17 mouse cellular contexts compared by ENCODE assay signal in the genomic region with DNA sequence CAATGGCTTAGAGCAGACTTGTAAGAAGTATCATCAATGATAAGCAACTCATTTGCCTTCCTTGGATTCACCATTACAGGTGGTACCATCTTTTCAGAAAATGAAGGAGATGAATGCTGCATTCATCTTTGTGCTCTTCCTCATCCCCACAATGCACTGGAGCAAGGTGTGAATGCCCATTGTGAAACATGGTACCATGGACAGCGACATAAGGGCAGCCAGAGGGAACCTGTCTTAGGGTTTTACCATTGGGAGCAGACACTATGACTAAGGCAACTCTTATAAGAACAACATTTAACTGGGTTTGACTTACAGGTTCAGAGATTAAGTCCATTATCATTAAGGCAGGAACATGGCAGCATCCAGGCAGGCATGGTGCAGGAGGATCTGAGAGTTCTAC.
DNase-seq lines count a peak whose midpoint lies in the region; ATAC-seq lines count a peak whose summit lies in the region.
"Had no signal": no experiment of that assay in that cellular context is flagged by ENCODE, and none has a peak within 500 bp of the region (broad histone marks: within the 10 kb centered on the region; RNA-seq: fewer than 3 reads in every experiment).

No protein-coding gene starts in this region.

- 20% methylated on average over 1 of the region's 1 CpGs for WGBS in embryonic facial prominence, embryonic 14.5 days

- no peak overlapping the region for H3K4me2 ChIP-seq in embryonic facial prominence, embryonic 14.5 days (ENCODE audit: low read depth, low read length)
- H3K4me2 ChIP-seq: liver, embryonic 11.5 days; midbrain, embryonic 12.5 days had no signal

- no peak overlapping the region for H3K27ac ChIP-seq in embryonic facial prominence, embryonic 14.5 days (replicated peaks; ENCODE audit: low read depth, low read length)
- H3K27ac ChIP-seq: midbrain, embryonic 12.5 days had no signal

- peaks cover under 1% of the 10 kb centered on the region; the same call in 1 of the 2 replicates for H3K9me3 ChIP-seq in embryonic facial prominence, embryonic 14.5 days (ENCODE audit: control insufficient read depth, low read length)

- H3K36me3 ChIP-seq in embryonic facial prominence, embryonic 14.5 days (ENCODE audit: control insufficient read depth, insufficient read depth, low read length): no peaks in the 10 kb centered on the region
- H3K36me3 ChIP-seq: midbrain, embryonic 12.5 days had no signal

- ATAC-seq in embryonic facial prominence, embryonic 14.5 days (ENCODE audit: low read depth): no peak
- ATAC-seq: forebrain, embryonic 16.5 days had no signal

- no peaks in the 10 kb centered on the region for H3K27me3 ChIP-seq in embryonic facial prominence, embryonic 14.5 days (replicated peaks; ENCODE audit: control insufficient read depth, insufficient read depth, low read length)
- H3K27me3 ChIP-seq: midbrain, embryonic 12.5 days had no signal

- no peaks in the 10 kb centered on the region for H3K4me1 ChIP-seq in embryonic facial prominence, embryonic 14.5 days (ENCODE audit: control insufficient read depth, insufficient read depth, low read length)
- H3K4me1 ChIP-seq: midbrain, embryonic 12.5 days had no signal

- H3K9ac ChIP-seq in embryonic facial prominence, embryonic 14.5 days (ENCODE audit: low read depth, low read length): no peak overlapping the region
- H3K9ac ChIP-seq: midbrain, embryonic 12.5 days had no signal

- no peak overlapping the region for H3K4me3 ChIP-seq in embryonic facial prominence, embryonic 14.5 days (ENCODE audit: low read depth, low read length)
- H3K4me3 ChIP-seq: midbrain, embryonic 12.5 days had no signal

- DNase-seq in embryo, embryonic 10 days (ENCODE audit: low spot score): peak; percentile 63
- no peak for DNase-seq in embryo, embryonic 9.5 days (ENCODE audit: extremely low spot score)
- peak; percentile 8 for DNase-seq in thymus, postnatal 4 days
- DNase-seq in thymus, adult 18-20 months: no peak
- peak; percentile 31 for DNase-seq in embryonic facial prominence, embryonic 14.5 days (ENCODE audit: low spot score)
- no peak for DNase-seq in frontal cortex, postnatal 25 days (ENCODE audit: low spot score in 2 of 2)
- DNase-seq in retina, postnatal 1 day: no peak
- no peak for DNase-seq in layer of hippocampus, postnatal 25 days (ENCODE audit: extremely low spot score in 1 of 2, low spot score in 1 of 2)
- DNase-seq: B cell, adult 2 months; cerebellum, adult 8-10 months; gastrocnemius, postnatal 14 days; kidney, adult 2 months; lung, postnatal 14 days; thymus, postnatal 14 days had no signal

Comparison
In these comparisons a context has a peak if more than half of its experiments do, and no peak if none do; other contexts are left out.
1. DNase-seq: peak in embryo, embryonic 10 days (single experiment), thymus, postnatal 4 days (single experiment) and embryonic facial prominence, embryonic 14.5 days (single experiment); none in embryo, embryonic 9.5 days (single experiment), thymus, adult 18-20 months (0 of 2), frontal cortex, postnatal 25 days (0 of 2), retina, postnatal 1 day (single experiment) and layer of hippocampus, postnatal 25 days (0 of 2).